Mouse (Mus musculus) left cerebral cortex, adult 8-10 months (tissue): Measurements from ENCODE around the gene Ppil2. TPM values are rescaled to one million over a fixed set of nuclear protein-coding genes. Genes with fewer than 3 reads are reported as not detected.

Experiments
- DNase-seq, 2 experiments: peaks; one replicate each; pipeline ENCODE4 v3.0.0; 2022; ENCODE audit warnings: low spot score in 2 of 2
- total RNA-seq, 4 experiments: library from RNA; stranded (reverse); gene quantifications; 2 replicates each; pipeline ENCODE4 v1.2.4; 2022

Gene Ppil2
- 10 to 100 TPM; 70.7 to 86.3 (median 81.6) TPM for total RNA-seq

GRCm38 (mm10) chr16:17110771-17111743 is at the start of gene Ppil2:
Gene Ppil2 (minus strand): TSS chr16:17111257.
- DNase-seq, result peak; percentile 39 to 66

- no peak for DNase-seq
Observed at GRCm38 (mm10) chr16:17154346-17154745, 43.3 kb upstream of the Ppil2 start.

DNA sequence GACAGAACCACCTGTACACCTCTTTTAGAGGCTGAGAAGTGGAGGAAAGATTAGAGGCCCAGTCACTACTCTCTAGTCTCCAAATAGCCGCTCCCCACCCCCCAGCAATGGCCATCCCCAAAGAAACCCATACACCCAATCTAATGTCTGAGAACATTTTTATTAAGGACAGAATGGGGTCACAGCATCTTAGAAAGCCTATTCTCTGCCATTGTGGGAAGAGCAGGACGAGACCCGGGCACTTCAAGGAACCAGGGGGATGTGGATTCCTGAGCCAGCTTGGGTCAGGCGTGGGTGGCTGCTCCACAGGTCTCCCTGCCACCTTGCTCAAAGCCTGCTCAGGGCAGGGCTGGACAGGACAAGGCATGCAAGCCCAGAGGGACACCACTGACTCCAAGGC is 40.8 kb upstream of the Ppil2 start:
- DNase-seq, result no peak

DNA sequence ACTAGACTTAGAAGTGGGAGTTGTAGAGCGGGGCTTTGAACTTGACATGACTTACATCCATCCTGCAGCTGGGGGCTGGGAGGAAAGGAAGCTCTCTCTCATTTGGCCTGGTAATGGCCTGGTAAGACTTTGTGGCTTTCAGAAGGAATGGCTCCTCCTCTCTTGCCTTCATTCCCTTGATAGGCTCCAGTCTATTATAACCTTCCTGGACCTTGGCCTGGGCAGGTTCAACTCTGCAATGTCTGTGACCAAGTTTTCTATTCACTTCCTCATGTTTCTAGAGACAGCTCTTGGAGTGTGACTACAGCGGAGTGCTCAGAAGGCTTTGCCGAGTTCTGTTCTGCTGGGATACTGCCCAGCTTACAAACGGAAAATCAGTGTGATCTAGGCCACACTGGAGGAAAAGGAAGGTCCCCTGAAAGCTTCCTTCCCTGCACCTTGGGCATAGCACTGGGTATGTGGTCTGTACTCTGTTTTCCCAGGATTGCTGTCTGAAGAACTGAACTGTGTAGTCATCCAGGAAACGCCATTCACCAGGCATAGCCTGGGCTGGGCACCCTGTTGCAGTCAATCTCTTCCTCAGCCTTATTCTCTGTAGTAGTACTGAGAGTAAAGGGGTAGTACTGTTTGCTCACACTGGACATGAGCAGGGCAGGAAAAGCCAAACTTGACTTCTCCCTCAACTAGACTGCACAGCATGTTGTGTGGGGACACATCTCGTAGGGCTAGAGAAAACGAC is 39.6 kb upstream of the Ppil2 start:
- no peak for DNase-seq

DNA sequence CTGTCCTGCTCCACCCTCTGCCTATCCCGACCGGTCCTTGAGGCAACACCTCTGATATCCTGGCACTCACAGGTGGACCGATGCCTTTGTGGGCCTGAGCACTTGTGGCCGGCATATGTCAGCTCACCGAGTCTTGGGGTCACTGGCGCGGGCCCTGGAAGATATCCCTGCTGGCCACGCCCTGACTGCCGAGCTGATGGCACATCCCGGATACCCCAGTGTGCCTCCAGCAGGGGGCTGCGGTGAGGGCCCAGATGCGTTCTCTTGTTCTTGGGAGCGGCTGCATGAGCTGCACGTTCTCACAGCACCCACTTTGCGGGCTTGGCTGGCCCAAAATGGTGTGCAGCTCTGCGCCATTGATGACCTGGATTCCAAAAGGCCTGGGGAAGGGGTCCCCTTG is 37.0 kb upstream of the Ppil2 start:
- DNase-seq, result no peak

DNA sequence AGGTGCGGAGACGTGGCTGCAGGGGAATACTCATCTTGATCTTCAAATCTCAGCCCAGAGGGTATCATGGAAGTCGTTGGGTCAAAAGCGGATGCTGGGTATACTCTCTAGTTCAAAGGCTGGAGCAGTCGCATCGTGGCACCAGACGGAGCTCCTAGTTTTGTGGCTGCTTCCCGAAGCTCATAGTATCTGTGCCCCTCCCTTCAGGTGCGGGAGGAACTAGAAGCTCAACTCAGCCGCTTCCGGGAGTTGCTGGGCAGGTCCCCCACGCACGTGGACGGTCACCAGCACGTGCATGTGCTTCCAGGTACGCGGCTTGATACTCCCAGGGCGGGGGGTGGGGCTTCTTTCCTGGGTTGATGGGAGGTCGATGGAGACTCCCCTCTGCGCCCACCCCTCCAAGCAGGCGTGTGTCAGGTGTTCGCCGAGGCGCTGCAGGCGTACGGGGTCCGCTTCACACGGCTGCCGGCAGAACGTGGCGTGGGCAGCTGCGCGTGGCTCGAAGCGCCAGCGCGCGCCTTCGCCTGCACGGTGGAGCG is 36.4 kb upstream of the Ppil2 start:
- DNase-seq, result peak in 1 of 2 experiments; percentile 33

- peak; percentile 64 to 76 for DNase-seq
Observed at GRCm38 (mm10) chr16:17146772-17147235, 35.7 kb upstream of the Ppil2 start, which contains the start of gene Ccdc116. Gene Ccdc116 (minus strand): TSS chr16:17147229.

DNA sequence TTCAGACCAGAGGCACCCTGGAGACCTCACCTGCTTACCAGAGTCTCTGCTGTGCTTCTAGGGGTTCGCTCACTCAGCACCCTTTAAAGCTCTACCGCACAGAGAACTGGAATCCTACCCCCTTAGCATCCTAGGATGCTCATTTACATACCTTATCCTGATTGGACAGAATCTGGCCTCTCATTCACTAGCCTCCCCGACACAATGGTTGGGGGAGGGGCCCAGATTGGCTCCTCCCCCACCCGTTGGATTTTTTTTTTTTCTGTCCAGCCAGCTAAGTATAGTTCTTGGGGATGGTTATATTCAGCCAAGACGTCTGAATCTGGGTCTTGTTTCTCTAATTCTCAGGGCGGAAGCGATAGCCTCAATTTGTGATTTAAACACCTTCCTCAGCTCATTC is 33.3 kb upstream of the Ppil2 start, which contains the start of gene Ydjc:
Gene Ydjc, plus strand, starts transcription at position 283 of the 400 bp plus-strand sequence.
- no peak for DNase-seq

- no peak for DNase-seq
Observed at GRCm38 (mm10) chr16:17137355-17137754, 26.3 kb upstream of the Ppil2 start.

- no peak for DNase-seq
Observed at GRCm38 (mm10) chr16:17132906-17133200, 21.8 kb upstream of the Ppil2 start.

- DNase-seq, result peak; percentile 94 to 96
Observed at GRCm38 (mm10) chr16:17132089-17132905, 21.2 kb upstream of the Ppil2 start, which contains the start of gene Sdf2l1. Gene Sdf2l1 (minus strand): TSS chr16:17132383.

GRCm38 (mm10) chr16:17131191-17132088 is 20.4 kb upstream of the Ppil2 start:
- DNase-seq, result peak in 1 of 2 experiments; percentile 12

DNA sequence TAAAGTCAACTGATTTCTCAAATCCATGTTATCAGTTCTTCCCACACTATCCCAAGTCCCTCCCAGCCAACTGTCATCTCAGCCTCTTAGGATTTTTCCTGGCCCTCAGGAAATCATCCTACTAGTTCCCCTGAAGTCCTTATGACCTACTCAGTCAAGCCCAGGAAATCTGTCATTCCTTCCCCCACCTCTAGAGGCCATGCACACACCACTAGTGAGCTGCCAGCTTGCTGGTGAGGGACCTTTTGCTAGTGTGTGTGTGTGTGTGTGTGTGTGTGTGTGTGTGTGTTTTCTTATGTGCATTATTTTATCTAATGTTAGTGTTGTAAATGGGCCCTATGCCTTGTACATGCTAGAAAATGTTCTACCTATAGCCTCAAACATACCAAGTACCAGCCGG is 16.2 kb upstream of the Ppil2 start:
- DNase-seq, result no peak

DNA sequence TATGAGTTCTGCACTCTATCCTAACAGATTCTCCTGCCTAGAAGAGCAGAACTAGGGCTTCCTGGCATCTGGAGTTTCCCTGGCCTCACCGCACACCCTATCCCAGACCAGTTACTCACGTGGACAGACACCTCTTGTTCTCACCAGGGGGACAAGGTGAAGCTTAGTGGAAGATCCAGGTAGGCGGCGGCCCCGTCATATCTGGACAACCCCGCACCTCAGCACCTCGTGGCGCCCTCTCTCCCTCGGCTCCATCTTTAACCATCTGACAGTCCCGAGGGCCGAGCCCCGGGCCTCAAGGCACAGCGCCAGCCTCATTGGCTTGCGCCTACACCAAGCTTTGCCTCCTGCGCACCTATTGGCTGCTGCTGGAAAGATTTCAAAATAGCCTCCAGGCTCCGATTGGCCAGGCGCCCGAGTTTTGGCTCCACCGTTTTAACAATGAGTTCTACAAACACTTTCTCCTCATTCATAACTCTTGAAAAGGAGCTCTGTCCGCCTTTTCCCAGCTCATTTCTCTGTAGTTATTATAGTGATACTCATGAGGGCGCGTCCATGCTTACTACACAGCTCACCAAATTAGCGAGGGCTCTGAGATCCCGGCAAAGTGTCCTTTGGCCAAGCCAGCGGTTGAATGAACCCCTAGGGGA is 13.9 kb upstream of the Ppil2 start, which contains the start of gene 2610318N02Rik:
Gene 2610318N02Rik, minus strand, starts transcription at position 297 of the 650 bp plus-strand sequence.
- peak; percentile 44 to 55 for DNase-seq

DNA sequence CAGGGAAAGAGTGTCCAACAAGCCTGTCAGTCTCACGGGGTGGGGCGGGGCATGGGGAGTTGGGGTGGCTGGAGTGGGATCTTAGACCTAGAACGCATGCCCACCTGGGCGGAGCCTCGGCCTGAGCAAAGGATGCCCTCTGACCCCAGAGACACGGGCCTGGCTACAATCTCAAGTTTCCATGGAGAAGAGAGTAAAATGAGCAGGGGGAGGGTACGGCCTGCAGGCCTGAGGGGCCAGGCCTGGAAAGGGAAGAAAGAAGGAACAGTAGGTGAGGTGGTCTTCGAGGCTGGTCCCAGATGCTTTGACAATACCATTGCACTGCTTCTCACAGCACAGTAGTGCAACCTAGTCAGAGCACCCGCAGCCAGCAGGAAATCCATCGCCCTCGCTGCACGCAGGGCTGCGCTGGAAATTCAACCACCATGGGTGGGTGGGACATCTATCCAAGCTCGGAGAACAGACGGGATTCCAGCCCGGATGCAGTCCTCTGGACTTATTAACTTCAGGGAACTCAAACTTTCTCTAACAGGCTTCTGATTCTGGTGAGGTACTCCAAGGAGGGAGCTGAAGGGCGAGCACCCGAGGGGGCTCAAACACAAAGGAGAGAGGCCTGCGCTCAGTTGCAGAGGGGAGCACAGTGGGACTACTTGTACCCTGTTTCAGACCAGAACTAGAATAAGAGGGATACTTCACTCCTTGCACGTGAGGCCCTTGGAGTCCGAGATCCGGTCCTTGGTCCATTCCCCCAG is 13.2 kb upstream of the Ppil2 start:
- DNase-seq, result no peak

DNA sequence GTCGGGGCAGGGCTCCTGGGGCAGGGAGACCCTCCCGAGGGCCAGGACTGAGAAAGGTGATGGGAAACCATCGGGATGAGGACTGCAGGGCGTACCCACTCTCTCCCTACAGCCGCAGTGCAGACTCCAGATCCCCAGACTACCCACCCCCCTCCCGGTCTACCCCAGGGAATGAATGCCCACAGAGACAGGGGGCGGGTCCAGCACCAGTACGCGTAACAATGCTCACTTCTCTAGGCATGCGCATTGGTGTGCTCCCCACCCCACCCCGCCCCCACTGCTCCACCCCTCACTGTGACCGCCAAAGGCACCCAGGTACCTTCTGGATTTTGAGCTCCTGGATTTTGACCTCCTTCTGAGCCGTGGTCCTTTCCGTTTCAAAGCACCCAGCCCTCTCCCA is 10.5 kb upstream of the Ppil2 start:
- no peak for DNase-seq

DNA sequence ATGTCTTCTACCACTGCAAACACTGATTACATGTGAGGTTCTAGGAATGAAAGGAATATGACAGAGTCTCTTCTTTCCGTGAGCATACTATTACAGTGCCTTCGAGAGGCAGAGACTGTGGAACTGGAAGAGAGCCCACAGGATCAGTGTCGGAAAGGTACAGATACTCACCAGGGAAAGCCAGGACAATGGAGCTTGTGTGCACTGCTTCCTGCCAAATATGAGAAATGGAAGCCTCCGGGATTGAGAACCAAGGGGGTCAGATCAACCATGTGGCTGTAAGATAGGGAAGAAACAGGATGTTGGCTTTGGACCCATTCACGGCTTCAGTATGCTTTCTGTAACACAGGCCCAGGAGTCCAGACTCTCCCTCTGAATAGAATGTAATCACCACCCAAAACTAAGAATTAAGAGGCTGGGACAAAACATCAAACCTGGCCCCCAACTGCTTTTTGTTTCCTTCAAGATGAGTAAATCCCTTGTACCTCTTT is 6.3 kb upstream of the Ppil2 start:
- DNase-seq, result no peak

DNA sequence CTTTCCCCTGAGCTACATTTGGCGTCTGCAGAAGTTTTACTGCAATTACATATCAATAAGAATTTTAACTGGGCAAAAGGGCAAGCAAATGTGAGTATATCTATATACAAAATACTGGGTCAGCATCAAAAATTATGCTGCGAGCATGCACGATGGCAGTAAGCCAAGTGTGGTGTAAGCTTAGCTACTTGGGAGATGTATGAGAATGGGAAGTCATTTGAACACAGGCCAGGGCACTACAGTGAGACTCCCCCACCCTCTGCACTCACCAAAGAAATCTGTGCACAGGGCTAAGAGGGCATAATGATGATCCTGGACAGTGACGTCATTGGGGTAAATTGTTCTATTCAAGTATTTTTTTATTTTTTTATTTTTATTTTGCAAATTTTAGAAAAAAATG is 6.5 kb downstream of the Ppil2 start:
- DNase-seq, result no peak
